Mouse (Mus musculus) neural tube, postnatal 0 days (tissue): ENCODE measurements around the gene Ms4a4c. TPM values are rescaled to one million over a fixed set of nuclear protein-coding genes. Genes with fewer than 3 reads are reported as not detected.

Experiments used
- polyA plus RNA-seq: library from polyadenylated mRNA; unstranded; fragments of >200 nt; fragmentation: Nextera tagmentation; extraction: Ambion mirVana; gene quantifications from 2 replicates; pipeline ENCODE4 v1.2.1, GENCODE M21; 2015

Gene Ms4a4c
- polyA plus RNA-seq, result 0.36 TPM in 1 of 2 replicates, not detected in the other

DNA sequence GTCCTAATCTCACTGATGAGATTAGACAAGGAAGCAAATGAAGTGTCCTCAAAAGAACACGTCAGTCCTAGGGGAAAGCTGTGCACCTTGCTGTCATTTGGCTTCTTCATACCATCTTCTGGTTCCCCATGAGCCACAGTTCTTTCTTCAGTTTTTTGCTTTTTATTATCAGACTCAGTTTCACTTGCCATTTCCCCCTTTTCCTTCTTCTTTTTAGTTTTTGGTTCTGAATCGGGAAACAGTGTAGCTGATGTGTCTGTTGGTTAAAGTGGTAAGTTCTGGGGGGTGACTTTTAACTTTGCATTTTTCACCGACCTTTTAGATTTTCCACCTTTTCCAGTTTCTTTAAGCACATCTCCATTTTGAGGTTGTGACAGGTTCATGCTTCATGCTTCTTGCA, at the start of gene Ms4a4c:
Ms4a4c (plus strand) TSS at position 244 of the 400 bp plus-strand sequence.

DNA sequence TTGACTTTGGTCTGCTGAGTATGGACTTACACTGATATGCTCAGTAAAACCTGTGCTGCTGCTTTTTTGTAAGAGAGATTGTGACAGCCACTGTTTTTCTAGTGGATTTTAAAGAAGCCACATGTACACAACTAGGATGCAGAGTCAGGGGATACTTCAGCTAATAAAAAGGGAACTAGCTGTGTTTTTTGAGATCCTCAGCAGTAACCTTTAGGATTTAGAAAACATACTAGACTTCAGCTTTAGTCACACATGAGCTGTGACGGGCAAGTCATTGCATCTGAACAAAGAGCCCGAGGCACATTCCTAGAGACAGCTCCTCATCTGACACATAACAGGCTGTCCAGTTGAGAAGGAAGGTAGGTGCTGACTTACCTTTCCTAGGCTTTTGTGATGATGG, 29.3 kb upstream of the Ms4a4c start, which contains the start of gene Ms4a4a:
Ms4a4a (plus strand) TSS at position 251 of the 400 bp plus-strand sequence.

DNA sequence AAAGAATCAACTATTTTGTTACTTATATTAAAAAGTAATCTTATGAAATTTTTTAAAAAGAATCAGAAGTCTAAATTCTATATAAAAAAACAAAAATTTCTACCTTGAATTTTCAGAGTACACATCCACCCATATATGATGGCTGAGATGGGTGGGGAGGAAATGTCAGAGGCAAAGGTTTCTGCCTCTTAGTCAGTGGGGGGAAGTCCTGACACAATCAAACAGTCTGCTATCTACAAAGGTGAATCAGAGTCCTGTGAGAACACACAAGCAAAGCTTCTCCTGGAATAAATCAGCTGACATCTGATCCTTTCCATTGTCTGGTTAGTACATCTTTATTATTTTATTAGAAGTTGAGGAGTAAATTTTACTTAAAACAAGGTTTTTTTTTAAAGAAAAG, 38.8 kb downstream of the Ms4a4c start, which contains the start of gene Ms4a4b:
Ms4a4b (plus strand) TSS at position 216 of the 400 bp plus-strand sequence.

DNA sequence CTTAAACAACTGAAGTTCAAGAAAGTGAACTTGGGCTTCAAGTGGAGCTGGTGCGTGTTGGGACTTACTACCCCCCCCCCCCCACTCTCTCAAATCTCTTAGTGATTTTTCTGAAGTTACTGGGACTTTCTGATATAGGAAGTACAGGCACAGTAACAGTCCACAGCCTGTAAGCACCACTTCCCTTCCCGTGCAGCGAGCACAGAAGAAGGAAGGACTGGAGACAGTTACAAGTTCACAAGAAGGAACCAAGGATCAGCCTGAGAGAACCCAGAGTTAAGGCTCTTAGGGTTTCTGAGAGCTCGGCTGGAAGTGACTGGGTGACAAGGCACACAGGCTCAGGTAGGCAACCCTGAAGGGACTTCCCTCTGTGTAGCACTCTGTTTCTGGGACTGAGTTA, 64.6 kb downstream of the Ms4a4c start, which contains the start of gene Ms4a6c:
Ms4a6c (plus strand) TSS at position 152 of the 400 bp plus-strand sequence.

Other genes with a start within 250 kb of the Ms4a4c start
- not detected in 2 replicates for gene 1700025F22Rik, start 239.4 kb upstream of the Ms4a4c start, polyA plus RNA-seq
- not detected in 2 replicates for gene Ms4a13, start 208.0 kb upstream of the Ms4a4c start, polyA plus RNA-seq
- not detected in 2 replicates for gene Ms4a12, start 172.3 kb upstream of the Ms4a4c start, polyA plus RNA-seq
- 0.08 and 0.11 TPM in 2 replicates for gene Ms4a1, start 138.5 kb upstream of the Ms4a4c start, polyA plus RNA-seq
- gene Ms4a5, start 120.9 kb upstream of the Ms4a4c start, polyA plus RNA-seq, result not detected in 2 replicates
- gene Ms4a14, start 90.3 kb upstream of the Ms4a4c start, polyA plus RNA-seq, result 0.09 TPM in 1 of 2 replicates, not detected in the other
- gene Ms4a7, start 68.6 kb upstream of the Ms4a4c start, polyA plus RNA-seq, result 3.3 and 4.8 TPM in 2 replicates
- gene Ms4a4a, start 29.2 kb upstream of the Ms4a4c start, polyA plus RNA-seq, result 3.2 and 3.3 TPM in 2 replicates
- gene Ms4a4b, start 38.8 kb downstream of the Ms4a4c start, polyA plus RNA-seq, result 0.41 TPM in 1 of 2 replicates, not detected in the other
- gene Ms4a6c, start 64.6 kb downstream of the Ms4a4c start, polyA plus RNA-seq, result 3.8 and 5.3 TPM in 2 replicates
- 0.06 and 0.15 TPM in 2 replicates for gene Gm8369, start 81.2 kb downstream of the Ms4a4c start, polyA plus RNA-seq
- gene Ms4a6b, start 111.7 kb downstream of the Ms4a4c start, polyA plus RNA-seq, result 3.1 and 3.4 TPM in 2 replicates
- 0.13 and 0.15 TPM in 2 replicates for gene Ms4a4d, start 132.0 kb downstream of the Ms4a4c start, polyA plus RNA-seq
- gene Ms4a6d, start 200.1 kb downstream of the Ms4a4c start, polyA plus RNA-seq, result 2.9 and 4.1 TPM in 2 replicates
- gene Ms4a2, start 218.9 kb downstream of the Ms4a4c start, polyA plus RNA-seq, result 0.14 and 0.32 TPM in 2 replicates
- gene Ms4a3, start 236.1 kb downstream of the Ms4a4c start, polyA plus RNA-seq, result 0.15 and 0.70 TPM in 2 replicates